Mouse (Mus musculus): ENCODE results near the gene Tbx21.

Tbx21 gene

DNA sequence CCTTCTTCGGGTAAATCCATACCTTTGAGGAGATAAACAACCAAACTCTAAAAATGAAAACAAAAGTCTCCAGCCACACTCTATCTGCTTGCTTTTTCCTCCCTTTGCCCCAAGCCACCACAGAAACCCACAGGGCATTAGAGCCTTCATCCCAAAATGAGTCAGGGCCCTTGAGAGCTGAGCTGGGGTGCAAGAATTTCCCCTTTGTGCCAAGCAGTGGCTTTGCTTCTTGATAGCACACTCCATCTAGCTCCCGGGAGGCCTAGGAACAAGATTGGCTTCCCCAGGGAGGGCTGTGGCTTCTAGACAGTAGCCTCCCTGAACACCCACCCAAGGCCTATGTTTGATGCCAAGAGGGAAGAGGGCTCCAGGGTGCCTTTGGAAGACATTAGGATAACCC, 16.6 kb upstream of the Tbx21 start:
- no peak for DNase-seq

DNA sequence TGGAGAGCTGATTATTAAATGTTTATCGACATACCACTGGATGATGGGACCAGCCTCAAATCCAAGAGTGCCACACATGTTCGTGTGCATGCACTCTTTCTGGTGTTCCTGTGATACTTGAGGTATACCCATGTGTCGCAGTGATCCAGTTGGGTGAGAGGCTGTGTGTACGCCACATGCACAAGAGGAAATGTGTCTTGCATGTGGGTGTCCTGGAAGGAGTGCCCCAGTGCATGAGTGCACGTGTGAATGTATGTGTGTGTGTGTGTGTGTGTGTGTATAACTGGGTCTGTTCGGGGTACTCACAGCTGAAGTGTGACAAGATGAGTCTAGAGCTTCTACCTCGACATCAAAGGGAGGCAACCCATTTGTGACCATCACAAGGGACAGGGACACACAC, 15.2 kb upstream of the Tbx21 start:
- no peak for DNase-seq

DNA sequence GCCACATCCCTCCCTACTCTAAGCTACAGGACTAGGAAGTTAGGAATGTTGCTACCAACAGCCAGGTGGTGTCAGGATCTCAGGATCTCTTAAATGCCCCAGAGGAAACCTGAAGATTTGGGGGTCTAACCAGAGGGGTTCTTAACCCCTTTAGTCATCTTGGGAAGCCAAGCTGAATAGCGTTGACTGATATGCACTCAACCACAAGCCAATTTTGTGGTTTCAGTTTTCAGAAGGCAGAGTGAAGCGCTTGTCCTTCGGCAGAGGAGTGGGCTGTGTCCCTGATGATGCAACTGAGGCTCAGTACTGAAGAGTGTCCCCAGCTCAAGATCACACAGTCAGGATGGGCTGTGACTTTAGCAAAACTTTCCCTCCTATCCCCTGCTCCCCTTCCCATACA, 13.8 kb upstream of the Tbx21 start:
- no peak for DNase-seq

DNA sequence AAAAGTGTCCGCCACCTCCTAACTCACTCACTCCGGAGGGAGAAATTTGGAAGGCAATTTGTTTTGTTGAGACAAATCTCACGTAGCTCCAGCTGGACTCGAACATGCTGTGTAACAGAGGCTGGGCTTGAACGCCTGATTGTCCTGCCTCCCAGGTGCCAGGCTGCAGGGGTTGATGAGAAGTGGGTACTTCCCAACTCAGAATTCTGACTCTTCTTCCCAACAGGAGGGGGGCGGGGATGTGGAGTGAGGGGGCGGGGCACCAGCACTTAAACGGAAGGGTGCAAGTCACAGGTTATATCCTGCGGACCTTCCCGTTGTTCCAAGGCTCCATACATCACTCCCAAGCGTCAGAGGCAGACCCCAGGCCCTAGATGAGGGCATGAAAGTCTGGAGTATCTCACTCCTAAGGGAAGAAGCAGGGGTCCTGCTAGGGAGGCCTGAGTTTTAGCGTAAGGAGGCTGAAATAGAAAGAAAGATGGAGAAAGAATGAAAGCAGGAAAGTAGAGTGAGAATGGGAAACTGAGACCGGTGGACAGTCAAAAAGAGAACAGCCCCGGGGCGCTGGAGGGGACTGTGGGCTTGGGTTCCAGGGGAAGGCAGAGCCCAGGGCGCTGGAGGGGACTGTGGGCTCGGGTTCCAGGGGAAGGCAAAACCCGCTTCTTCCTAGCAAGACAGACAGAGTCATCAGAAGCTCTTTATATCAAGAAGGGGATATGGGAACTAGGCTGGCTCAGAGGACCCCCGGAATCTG, 12.5 kb upstream of the Tbx21 start:
- no peak for DNase-seq

DNA sequence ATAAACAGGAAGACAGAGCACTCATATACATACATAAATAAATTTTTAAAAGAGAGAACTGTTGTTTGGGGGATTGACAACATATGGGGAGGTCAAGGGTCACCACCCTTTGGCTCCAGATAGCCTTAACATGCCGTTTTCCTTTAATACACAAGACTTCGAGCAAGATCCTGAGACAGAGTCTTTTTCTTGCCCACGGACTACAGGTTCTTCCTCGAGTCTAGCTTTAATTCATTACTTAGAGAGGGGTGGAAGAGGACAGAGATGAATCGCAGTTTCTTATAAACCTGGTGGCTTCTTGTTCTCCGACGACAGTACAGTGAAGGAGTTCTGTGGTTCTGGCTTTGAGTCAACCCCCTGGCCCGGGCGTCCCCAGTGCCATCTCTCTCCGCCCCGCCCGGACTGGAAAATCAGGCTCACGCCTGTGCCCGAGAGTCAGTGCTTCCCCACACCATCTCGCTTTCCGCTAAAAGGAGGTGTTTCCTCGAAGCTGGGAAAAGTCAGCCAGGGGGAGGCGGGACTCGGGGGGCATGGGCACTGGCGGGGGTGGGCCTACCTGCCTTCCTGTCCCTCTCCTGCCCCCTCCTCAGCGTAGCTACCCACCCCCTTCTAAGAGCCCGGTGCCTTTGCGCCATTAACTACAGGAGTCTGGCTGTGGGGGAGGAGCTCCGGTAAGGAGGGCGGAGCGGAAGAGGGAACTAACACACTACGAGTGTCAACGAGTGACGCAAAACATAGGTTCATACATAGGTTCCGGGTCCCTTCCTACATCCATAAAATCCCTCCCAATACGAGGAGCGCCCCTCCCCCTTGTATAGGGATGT, 11.7 kb upstream of the Tbx21 start:
- peak; percentile 87 for DNase-seq

DNA sequence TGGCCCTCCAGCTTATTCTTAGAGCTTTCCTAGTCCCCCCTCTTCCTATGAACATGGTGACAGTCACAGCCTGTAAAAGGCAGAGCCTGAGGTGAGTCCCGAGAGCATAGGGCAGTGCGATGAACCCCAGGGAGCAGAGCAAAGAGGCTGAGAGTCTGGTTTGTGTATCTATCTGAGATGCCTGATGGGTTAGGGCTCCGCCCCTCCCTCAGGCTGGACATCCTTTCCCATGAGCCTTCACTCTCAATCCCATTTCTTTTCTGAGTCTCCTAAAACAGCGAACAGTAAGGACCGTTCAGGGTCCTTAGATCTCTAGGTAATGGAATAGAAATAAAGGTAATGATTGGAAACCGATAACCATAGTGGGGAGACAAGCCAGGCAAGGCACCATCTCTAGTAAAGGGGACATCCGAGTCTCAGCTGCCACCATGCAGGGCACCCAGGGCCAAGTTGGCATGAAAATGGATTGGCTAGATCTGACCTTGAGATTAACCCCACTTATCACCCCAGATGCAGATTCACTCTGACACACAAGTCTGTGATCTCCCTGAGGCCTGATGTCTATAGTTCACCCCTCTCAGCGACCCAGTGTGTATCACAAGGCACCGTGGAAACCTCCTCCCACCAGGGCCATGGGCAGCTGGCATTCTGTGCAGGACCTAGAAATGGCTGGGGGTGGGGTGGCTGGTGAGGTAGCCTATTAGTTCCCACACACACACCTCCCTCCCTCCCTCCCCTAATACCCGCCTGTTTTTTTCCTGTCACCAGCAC, 9.3 kb upstream of the Tbx21 start:
- DNase-seq, result no peak

DNA sequence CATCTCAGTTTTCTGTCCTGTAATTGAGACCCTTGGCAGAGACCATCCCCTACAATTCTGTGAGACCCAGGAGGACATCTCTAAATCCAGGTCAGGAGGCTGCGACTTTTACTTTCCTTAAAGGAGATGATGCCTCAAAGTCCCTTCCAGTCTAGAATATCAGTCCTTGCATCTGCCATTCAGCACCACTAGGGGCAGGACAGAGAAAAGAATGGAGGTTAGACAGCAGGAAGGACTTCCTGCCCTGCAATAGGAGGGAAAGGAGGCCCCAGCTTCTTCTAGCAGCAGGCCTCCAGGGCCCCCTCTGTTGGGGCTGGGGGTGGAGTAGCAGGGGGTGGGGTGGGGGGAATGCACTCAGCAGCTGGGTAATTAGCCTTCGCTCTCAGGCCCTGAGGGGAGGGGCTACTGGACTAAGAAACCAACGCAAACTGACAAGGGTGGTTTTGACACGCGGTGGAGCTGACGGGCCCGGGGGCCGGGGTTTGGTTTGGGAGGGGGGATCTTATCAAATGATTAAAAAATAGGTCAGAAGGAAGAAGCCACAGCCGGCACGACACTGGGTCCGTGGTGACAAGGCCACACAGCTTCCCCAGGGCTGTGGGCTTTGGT, 8.3 kb upstream of the Tbx21 start:
- DNase-seq, result no peak

DNA sequence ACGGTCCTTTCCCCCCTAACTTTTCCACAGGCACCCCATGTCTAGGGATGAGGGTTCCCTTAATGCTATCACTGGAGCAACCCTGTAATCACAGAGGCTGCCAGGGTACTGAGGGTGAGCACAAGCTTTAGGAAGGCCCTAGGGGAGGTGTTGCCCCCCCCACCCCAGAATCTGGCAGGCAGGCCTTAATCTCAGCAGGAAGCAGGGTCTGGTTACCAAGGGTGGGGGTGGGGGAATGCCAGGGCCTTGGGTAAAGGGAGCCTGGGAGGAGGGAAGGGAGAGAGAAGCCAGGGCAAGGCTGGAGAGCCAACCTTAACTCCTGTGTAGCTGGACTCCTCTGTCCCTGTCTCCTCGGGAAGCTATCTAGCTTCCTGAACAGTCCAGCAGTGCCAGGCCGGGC, 5.5 kb upstream of the Tbx21 start:
- DNase-seq, result no peak

DNA sequence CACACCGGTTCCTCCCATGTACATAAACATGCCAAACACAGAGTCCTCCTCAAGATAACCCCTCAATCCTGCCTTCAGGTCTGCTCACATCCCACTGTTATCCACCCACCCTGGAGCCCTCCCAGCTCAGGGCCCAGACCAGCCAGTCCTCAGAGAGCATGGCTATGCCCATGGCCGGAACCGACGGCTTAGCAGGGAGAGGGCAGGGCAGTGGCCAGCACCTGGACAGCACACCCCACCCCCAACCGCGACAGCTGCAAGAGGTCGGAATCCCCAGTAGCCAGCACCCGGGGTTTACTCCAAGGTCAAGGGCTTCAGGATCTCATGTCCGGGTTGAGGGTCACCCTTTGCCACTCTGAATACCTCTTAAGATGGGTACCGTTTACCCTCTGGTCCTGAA, 5.1 kb upstream of the Tbx21 start:
- DNase-seq, result no peak

DNA sequence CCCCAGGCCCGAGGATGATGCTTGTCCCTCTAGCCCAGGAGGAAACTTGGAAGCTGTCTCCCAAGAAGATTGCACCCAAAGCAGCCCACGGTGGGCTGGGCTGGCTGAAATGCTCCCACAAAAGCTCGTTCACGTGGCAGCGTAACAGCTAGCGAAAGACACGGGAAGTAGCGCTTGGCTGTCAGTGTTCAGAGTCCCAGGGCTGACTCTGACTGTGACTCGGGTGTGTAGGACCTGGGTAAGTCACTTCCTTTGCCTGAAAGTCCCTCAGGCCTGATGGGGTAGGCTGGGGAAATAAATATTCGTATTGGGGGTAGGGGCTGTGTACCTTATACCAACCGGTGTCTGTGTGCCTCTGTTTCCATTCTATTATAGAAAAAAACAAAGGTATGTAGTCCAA, 666 bp upstream of the Tbx21 start:
- no peak for DNase-seq

DNA sequence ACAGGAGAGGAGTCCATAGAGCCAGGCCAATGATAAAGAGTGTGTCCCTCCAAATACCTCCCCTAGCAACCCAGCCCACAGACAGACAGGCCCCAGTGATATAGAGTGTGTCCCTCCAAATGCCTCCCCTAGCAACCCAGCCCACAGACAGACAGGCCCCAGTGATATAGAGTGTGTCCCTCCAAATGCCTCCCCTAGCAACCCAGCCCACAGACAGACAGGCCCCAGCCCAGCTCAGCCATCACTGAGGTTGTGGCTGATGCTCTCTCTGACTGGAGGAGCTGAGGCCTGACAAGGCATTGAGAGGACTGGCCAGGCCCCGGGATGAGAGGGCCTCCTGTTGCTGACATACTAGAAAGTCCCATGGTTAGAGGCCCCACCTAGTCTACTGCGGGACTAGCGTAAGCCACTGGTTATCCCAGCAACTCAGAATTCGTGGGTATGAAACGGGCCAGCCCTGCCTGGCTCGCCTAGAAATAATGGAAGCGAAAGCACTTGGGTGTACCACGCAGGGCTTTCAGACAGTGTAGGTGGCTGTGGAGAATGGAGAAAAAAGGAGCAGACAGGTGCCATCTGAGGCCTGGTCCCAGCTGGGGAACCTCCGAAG, 2.5 kb downstream of the Tbx21 start:
- DNase-seq, result no peak

DNA sequence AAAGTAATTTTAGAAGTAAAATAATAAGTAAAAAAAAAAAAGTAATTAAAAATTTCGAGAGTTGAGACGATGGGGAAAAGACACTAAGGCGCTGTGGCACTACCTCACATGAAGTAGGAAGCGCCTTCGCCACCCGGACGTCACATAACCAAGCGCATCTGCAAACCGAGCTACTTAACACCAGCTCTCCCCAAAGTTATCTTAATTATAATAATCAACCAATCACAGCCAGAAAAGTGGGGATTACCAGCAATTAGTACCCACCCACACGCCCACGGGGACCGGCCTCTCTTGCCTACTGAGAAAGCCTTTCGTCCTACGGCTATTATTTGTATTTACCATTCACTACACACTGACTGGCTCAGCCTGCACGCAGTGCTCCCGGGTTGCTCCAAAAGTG, 6.2 kb downstream of the Tbx21 start:
- DNase-seq, result no peak

DNA sequence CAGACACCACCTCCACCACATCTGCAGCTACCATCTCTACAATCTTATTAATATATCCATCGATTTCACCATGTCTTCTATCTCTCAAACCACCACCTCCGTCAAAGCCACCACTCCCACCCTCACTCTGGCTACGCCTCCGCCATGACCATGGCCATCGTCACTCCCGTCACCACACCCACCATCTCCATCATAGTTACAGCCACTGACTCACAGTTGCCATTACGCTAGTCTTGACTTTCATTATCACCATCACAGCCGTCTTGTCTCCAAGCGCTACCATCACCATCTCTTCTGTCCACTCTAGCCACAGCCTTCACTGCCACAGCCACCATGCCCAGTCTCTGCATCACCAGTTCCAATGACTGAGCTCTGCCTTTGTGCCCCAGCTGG, 11.0 kb downstream of the Tbx21 start:
- no peak for DNase-seq

DNA sequence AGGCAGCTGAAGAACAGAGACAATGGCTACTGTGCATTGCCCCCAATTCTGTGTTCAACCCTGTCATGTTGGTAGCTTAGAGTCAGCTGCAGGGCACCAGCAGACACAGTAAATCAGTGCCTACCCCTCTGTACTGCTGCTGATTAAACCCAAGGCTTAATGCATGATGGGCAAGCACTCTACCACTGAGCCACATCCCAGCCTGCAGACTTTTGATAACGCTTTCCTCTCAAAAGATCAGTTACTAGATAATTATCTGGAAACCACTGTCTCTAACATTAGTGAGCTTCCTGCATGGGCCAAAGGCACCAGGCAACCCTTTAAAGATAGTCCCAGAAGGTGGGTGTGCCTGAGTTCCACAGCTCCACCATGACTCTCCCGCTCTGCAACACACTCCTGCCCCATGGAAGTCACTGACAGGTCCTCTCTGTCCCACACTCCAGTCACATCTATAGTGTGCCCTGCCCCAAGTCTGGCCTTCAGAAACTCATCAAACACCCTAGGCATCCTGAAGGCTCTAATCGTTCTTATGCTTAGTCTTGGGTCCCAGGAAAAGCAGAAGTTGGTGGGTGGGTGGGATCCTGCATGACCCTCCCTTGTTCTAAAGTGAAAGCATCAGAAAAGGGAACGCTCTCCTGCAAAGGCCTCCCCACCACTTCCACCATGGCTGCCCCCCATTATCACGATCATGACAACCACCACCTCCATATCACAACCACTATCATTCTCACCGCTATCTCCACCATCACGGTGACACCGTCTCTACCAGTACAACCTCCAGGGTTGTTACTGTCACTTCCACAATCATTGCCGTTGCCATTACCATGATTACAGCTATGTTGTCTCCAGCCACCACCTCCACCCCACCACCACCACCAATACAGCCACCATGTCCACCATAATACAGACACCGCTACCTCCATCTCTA, 11.7 kb downstream of the Tbx21 start:
- no peak for DNase-seq

DNA sequence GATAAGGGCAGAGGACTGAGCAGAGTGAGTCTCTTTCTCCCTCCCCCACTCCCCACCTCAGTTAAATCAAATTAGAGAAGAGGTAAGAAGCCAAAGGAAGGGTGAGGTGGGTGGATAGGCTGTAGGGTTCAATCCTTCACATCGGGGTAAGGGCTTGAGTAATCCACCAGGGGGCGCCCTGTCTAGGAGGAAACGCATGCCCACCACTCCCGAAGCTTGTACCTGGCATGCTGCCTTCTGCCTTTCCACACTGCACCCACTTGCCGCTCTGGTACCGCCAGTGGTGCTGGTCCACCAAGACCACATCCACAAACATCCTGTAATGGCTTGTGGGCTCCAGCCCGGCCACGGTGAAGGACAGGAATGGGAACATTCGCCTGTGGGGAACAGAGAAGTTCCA, 13.4 kb downstream of the Tbx21 start:
- peak; percentile 77 for DNase-seq

DNA sequence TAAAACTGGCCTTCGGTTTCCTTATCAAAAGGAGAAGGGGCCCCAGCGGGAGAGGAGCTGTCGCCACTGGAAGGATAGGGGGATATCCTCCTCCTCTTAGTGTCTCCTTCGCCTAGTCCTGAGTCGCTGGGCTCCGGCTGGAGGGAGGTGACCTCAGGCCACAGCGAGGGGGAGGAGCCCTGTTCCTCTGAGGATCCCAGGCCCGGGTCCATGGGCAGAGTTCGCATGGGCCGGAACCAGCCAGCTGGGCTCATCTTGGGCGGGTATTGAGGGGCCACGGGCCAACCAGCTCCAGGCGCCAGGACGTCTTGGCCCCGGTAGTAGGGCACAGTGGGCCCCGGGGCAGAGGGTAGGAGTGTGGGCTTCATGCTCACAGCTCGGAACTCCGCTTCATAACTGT, 16.3 kb downstream of the Tbx21 start:
- peak; percentile 15 for DNase-seq

DNA sequence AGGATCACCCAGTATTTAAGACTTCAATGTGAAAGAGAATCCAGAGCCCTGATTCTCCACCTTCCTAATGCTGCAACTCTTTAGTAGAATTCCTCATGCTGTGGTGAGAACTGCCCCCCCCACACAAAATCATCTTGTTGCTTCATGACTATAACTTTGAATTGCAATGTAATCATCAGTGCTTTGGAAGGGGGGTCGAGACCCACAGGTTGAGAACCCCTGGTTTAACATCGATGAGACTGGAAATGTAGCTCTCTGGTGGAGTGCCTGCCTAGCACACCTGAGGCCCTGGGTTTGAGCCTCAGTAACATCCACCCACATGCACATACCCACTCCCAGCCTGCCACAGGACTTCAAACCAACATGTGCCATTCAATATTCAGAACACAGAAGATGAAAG, 20.5 kb downstream of the Tbx21 start:
- DNase-seq, result no peak

DNA sequence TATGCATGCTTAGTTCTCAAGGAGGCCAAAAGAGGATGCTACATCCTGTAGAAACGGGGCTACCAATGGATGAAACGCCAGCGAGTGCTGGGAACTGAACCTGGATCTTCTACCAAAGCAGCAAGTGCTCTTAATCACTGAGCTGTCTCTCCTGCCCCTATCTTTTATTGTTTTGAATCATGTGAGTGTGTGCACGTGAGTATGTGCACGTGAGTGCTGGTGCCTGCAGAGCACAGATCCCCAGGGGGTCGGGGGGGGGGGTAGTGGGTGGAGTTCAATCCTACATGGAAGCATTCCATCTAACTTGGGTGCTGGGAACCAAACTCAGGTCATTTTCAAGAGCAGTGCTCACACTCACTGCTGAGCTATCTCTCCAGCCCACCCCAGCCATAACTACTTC, 28.8 kb downstream of the Tbx21 start:
- DNase-seq, result no peak

DNA sequence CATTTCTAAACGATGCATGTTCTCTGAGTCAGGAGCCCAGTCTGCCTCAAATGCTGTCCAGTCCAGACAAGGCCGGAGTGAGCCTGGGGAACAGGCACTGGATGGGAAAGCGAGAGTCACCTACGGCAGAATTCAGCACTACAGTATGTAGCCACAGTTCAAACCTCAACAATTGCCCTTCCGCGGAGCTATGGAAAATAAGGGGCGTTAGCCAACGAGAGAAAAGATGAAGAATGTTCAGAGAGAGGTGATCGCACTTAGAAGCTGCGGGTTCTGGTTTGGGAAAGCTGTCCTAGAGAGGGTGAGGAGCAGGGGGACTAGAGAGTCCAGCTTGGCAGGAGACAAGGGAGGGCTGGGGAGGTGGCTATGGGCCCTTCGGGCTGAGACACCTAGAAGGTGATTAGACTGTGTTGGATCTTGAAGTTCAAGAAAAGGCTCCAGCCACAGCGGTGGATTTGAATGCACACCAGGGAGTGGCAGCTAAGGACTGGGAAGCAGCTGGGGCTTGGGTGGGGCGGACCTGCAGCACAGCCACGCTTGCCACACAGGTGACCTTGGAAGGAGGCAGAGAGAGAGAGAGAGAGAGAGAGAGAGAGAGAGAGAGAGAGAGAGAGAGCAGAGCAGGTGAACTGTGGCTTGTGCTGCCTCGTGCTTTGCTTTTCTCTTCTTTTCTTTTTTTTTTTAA, 30.2 kb downstream of the Tbx21 start:
- DNase-seq, result no peak

DNA sequence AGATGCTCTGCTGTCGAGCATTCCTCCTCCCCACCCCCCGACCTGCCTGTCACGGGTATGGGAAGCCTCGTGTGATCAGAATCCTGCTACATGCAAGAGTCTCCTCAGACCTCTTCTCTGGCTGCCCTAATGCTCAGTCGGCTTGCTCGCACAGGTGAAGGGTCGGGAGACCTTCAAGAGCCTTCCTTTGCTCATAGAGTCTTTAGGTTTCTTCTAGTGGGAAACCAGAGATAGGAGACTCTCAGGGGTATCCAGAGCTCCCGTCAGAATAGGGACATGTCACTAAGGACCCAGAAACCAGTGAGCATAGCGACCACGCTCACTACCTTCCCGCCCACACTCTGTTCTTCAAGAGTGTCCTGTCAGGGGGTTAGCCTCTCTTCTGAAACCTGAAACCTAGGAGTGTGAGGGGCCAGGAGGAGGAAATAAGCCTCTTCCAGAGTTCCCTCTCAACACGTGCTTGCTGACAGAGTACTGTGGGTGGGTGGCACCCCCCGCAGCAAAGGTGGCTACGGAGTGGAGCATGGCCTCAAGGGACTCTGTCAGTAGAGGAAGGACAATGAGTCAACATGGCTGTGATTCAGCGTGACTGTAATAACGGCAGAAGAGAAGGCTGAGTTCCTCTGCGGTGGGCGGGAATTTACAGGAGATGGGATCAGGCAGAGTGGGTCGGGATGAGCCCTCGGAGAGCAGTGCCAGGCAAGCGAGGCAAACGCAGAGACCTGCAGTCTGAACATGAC, 31.6 kb downstream of the Tbx21 start:
- no peak for DNase-seq
